Mouse (Mus musculus) naive thymus-derived CD4-positive, alpha-beta T cell, adult 2 months (primary cell): ENCODE measurements around the gene Fignl2.

Experiments used
- DNase-seq: peaks from one replicate; pipeline ENCODE4 v3.0.0-alpha.2; 2011; ENCODE audit warnings: low read depth

Fignl2 gene

GRCm38 (mm10) chr15:101008386-101009010 lies 69.9 kb downstream of the Fignl2 start:
- DNase-seq = no peak

- no peak for DNase-seq
Measured at GRCm38 (mm10) chr15:101007236-101007635, 71.1 kb downstream of the Fignl2 start.

- peak; percentile 18 for DNase-seq
Measured at GRCm38 (mm10) chr15:101006251-101007040, 71.9 kb downstream of the Fignl2 start.

GRCm38 (mm10) chr15:101005717-101006116 lies 72.7 kb downstream of the Fignl2 start:
- DNase-seq = no peak

GRCm38 (mm10) chr15:101004538-101004937 lies 73.8 kb downstream of the Fignl2 start:
- DNase-seq = no peak

GRCm38 (mm10) chr15:101002466-101002865 lies 75.9 kb downstream of the Fignl2 start:
- no peak for DNase-seq

- no peak for DNase-seq
Measured at GRCm38 (mm10) chr15:101001685-101002084, 76.7 kb downstream of the Fignl2 start.
